Mouse (Mus musculus): ENCODE data around the gene Uchl1.

Gene Uchl1

DNA sequence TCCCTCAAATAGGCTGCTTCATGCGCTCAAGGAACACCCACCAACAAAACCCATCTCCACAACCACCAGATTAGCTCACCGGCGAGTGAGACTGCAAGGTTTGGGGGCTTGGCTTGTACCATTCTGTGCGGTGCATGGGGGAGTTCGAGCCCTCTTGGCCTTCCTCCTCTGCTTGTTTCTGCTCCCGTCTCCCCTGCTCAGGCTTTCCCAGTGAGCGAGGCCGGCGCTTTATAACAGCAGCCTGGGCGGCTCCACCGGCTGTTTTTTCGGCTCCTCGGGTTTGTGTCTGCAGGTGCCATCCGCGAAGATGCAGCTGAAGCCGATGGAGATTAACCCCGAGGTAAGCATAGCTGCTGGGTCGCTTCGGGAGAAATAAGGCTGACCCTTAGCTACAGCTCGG lies at the start of gene Uchl1:
Gene Uchl1, plus strand, starts transcription at position 109 of the 400 bp plus-strand sequence.
- peak; percentile 81 for DNase-seq (ENCODE audit: low read depth, low spot score)

DNA sequence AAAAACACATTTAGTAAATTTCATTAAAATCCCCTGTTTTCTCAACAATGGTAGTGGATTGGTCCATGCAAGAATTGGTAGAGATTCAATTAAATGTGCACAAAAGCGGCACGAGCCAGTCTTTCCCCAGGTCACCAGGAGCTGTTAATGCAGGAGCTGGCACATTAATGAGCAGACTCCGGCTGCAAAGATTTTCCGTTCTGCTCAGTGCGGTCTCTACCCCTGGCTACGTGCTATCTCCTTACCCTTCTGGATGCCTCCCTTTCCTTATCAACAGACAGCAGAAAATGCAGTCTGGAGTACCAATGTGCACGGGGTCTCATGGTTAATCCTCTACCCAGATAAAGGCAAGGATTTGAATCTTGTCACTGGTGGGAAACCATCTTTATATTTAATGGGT lies 48.1 kb upstream of the Uchl1 start:
- DNase-seq (ENCODE audit: low read depth, low spot score): no peak

DNA sequence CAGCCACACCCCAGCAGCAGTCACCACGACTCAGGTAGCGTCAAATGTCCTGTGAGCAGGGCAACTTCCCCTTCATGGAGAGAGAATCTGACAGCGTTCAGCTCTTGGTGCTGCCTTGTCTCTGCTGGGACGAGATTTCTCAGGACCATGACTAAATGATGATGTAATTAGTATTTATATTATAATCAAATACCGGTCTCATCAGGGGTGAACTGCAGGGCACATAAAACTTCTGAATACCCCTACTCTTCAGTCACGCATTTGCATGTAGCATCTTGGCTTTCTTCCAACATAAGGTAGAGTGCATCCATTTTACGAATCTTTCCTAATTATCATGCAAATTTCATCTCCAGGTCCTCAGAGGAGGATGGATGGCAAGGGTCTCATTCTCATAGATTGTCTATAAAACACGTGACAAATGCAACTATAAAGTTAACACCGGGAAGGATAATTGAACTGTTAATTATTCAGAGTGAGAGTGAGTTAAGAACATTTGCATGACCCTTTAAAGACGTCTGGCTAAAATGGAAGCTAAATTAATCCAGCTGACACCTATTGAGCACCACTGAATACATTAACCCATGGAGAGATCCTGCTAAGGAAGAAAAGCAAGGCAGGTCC lies 40.3 kb upstream of the Uchl1 start:
- no peak for DNase-seq (ENCODE audit: low read depth, low spot score)

DNA sequence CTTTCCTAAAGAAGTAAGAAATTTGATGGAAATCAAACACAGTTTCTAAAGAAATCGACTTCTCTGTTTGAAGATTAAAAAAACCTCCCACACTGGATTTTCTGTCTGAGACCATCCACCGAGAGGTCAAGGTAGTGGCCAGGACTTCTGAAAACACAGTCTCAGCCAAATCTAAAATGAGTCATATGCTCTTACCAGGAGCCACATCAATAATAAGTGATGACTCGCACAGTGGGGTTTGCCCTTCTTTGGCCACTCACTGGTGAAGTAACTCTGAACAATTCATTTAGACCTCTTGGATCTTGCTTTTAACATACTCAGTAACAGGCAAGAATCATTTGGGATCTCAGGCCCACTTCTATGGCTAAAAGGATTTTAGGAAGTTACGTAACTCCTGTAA lies 33.7 kb upstream of the Uchl1 start:
- no peak for DNase-seq (ENCODE audit: low read depth, low spot score)

DNA sequence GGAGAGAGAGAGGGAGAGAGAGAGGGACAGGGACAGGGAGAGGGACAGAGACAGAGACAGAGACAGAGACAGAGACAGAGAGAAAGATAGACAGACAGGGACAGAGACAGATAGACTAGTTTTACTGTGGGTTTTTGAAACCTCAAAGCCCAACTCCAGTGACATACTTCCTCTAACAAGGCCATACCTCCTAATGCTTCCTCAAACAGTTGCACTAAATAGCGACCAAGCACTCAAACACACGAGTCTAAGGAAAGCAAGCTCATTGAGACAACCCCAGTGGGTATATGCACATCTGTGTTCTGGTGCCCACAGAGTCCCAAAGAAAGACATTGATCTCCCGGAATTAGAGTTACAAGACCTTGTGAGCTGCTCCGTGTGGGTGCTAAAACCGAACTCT lies 32.6 kb upstream of the Uchl1 start:
- no peak for DNase-seq (ENCODE audit: low read depth, low spot score)

DNA sequence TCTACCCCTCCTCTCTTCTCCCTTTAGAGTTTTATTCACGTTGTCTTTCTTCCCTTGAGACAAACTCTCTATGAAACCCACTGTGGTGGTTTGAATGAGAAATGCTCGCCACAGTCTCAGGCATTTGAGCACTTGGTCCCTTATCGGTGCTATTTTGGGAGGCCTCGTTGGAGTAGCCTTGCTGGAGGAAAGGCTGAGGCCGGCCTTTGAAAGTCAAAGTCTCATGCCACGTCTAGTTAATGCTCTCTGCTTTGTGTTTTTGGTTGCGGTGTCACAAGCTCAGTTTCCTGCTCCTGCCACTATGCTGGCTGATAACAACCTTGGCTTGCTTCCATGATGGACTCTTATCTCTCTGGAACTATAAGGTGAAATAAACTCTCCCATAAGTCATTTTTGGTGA lies 28.4 kb upstream of the Uchl1 start:
- DNase-seq (ENCODE audit: low read depth, low spot score): no peak

DNA sequence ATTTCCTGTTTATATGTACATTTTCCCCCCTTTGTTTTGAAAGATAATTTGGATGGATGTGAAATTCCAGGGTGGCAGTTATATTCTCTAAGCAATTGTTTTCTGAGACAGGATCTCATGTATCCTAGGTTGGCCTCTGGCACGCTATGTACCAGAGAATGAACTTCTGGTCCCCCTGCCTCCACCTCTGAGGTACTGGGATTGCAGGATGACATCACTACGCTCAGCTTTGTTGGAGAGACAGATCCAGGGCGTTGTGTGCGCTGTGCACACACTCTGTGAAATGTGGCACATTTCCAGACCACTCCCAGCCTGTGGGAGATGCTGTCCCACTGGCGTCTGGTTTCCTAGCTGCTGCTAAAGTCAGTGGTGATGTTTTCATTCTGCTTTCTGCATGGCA lies 21.7 kb upstream of the Uchl1 start:
- no peak for DNase-seq (ENCODE audit: low read depth, low spot score)

DNA sequence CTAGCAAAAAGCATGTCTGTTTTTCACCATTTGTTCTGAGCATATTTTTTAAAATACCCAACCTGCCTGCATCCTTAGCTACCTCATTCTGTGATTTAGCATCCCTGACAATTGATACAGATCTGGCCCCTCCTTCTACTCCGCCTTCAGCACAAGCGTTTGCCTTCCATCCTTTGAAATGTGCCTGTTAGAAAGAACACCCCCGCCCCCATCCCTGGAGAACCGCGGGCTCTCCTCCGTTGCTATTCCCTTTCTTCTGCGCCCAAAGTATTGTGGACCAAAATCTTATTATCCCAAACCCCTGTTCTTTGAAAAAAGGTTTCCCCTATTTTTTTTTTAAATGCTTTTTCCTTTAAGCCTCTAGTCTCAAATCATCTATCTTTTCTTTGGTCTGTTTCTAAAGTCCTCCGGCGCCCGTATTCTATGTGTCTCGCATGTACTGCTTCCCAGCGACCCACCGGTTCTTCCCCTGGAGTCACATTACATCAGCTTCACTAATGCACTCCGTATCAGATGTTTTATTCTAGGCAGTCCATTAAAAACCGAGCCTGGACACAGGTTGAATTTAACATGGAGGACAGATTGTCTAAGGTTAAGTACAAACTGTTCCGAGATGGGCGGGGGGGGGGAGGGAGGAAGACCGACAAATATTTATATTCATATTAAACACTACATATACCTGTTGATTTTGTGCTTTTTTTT lies 551 bp upstream of the Uchl1 start:
- DNase-seq (ENCODE audit: low read depth, low spot score): no peak

DNA sequence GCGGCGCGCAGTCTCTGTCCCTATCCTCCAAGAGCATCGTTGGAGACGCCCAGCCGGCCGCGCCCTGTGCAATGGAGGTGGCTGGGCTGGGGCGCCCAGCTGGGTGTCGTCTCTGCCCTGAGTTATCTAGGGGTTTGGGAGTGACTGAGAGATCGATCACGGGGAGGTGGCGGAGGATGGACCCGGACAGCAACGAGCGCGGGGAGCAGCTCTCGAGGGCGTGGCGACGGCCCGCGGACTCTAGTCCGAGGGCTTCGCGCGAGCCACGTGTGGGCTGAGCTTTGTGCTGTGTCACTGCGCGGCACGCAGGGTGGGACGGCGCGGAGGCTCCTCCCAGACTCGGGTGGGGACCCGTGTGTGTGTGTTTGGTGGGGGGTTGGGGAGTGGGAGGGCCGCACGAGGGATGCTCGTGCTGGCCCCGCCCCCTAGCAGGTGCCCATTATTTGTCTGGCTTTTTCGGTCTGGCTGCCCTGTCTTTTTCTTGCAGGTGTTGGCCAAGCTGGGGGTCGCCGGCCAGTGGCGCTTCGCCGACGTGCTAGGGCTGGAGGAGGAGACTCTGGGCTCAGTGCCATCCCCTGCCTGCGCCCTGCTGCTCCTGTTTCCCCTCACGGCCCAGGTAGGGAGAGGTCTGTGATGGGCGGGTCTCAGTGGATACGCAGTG lies 696 bp downstream of the Uchl1 start:
- DNase-seq (ENCODE audit: low read depth, low spot score): peak; percentile 56

DNA sequence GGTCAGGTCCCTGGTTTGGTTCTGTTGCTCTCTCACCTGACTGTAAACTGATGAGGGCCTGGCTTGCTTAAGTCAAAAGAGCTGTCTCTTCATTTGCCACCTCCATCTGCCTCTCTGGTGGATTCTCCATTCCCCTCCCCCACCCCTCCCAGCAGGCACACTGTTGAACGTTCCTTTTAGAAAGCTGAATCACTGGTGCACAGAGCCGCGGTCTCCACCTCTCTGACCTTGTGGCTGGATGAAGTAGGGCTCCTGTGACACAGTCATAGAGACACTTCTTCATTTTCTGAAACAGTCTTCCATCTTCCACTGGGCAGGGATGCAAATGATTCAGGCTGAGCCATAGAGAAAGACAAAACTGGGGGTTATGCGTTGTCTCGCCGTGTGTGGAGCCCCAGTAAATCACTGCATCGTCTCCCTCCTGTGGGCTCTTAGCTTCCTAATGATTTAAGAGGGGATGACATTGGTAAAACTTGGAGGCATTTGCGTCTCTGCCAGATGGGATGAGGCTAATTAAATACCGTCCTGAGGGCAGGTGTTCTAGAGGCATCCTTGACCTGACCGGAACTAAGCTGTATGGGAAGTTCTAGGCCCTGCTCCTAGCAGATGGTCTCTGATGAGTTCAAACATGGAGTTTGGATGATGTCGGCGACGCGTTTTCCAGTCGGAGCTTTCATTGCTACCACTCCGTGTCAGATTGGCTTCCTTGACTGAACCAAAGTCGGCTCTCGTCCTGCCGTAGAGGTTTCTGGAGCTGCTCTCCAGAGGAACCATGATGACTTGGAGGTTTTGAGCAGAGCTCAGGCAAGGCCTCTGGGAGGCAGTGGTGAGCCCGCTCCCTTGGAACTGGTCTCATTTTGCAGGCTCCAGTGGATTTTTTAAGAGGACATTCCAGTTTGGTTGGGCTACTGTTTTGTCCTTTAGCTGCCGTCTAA lies 1.8 kb downstream of the Uchl1 start:
- no peak for DNase-seq (ENCODE audit: low read depth, low spot score)

DNA sequence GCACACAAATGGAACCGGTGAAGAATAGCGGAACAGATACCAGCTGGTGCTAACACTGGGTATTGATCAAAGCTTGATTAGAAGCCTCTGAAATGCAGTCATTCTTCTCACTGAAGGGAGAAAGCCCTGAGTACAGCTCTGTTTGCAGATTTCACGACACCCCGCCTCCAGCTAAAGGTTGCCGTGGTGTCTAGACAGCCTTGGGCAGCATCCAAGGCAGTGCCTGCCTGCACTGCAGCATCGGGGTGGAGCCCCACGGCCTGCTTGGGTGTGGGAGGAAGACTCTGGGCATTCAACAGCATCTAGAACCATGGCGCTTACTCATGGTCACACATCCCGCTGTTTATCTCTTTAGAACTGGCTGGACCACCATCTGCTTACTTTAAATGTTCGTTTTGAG lies 3.3 kb downstream of the Uchl1 start:
- DNase-seq (ENCODE audit: low read depth, low spot score): no peak

DNA sequence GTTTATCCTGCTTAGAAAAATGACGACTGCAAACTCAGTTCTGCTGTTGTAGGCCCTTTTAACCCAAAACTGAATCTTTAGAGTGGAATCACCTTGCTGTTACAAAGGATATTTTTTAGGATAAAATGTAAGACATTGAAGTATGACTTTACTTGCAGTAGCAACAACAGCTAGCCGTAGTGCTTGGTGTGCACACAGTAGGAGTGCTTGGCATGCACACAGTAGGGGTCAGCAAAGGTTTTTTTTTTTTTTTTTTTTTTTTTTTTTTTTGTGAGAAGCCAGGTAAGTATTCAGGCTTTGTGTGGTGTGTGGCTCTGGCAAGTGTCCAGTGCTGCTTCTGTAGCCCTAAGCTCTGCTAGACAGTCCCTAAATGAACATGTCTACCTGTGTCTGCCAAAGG lies 10.0 kb downstream of the Uchl1 start:
- DNase-seq (ENCODE audit: low read depth, low spot score): no peak

DNA sequence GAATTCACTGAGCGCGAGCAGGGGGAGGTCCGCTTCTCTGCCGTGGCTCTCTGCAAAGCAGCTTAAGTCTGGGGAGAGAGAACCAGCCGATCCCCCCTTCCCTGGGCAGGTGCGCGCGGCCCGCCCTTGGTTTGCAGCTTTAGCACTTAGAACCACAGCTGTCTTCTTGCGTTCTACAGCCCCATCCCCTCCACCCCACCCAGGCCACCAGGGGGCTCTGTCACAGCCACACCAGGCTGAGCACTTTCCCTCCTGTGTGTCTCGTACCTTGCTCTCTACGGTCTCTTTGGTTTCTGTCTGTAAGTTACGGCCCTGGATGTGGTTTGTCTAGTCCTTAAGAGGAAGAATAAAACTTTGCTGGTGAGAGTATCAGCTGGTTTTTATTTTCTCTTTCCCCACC lies 11.0 kb downstream of the Uchl1 start:
- DNase-seq (ENCODE audit: low read depth, low spot score): peak; percentile 40

DNA sequence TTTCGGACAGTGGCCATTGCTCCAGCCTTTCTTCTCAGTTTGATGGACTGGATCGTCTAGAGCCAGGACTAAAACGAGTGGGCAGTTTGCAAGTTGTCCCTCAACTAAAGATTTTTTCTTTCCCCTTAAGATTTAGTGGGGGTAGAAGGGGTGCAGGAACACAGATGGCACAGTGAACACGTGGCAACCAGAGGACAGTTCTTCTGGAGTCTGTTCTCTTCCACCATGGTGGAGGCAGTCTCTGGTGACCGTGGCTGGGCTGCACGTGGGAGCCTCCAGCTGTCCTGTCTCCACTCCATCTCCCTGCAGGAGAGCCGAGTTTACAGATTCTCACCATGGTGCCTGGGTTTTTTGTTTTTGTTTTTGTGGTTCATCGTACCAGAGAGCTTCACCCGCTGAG lies 11.8 kb downstream of the Uchl1 start:
- no peak for DNase-seq (ENCODE audit: low read depth, low spot score)

DNA sequence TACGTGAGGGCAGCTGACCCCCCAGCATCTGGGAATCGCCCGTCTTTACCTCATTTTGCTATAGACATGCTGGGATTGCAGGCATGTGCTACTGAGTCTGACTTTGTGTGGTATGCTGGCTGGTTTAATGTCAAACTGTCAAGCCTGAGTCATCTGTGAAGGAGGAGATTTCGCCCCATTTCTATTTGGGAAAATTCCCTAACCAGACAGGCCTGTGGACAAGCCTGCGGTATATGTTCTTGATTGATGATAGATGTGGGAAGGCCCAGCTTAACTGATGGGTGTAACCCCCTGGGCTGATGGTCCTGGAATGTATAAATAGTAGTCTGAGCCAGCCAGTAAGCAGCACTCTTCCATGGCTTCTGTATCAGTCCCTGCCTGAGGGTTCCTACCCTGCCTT lies 12.4 kb downstream of the Uchl1 start:
- no peak for DNase-seq (ENCODE audit: low read depth, low spot score)

DNA sequence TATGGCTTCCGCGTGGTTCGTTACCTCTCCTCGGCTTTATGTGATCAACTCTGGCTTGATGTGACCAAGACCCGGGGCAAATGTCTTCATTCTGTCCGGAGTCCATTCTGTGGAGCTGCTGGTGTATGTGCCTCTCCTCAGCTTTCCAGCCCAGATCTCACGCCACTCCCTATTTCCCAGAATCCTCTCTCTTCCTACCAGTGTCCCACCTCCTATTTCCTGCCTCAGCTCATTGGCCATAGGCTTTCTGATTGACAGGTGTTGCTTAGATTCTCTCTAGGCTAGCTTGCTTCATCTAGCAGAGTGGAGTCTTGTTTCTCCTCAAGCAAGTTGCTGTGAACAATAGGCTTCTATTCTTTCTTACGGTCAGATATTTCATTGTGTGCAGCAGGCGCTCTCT lies 13.9 kb downstream of the Uchl1 start:
- DNase-seq (ENCODE audit: low read depth, low spot score): no peak

DNA sequence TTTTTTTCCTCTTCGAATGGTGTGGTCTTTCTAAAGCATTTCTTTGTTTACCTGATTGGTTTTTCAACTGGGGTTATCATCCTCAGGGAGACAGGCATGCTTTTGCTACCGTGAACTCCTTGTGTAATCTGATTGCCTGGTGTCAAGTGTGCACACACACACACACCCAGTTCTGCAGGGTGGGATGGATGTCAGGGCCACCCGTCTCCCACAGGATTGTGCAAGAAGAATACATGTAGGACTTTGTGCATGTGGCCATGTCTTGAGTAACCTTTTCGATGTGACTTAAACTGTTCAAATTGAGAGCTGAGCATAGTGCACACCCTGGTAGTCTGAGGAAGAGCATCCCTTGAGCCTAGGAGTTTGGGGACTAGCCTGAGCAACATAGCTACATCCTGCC lies 17.3 kb downstream of the Uchl1 start:
- no peak for DNase-seq (ENCODE audit: low read depth, low spot score)

DNA sequence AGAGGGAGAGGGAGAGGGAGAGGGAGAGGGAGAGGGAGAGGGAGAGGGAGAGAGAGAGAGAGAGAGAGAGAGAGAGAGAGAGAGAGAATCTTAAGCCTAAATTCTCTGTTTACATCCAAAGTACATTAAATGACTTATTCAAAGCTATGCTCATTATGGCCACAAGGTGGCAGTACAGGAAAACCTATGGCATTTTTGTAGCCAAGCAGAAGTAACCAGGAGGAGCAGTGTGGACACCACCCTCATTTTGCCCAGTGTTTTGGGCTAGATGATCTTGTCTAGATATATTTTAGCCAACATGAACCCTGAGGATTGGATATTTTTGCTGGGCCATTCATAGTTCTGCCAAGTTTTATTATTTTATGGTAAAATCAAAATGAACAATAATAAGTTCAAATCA lies 21.2 kb downstream of the Uchl1 start:
- DNase-seq (ENCODE audit: low read depth, low spot score): no peak

DNA sequence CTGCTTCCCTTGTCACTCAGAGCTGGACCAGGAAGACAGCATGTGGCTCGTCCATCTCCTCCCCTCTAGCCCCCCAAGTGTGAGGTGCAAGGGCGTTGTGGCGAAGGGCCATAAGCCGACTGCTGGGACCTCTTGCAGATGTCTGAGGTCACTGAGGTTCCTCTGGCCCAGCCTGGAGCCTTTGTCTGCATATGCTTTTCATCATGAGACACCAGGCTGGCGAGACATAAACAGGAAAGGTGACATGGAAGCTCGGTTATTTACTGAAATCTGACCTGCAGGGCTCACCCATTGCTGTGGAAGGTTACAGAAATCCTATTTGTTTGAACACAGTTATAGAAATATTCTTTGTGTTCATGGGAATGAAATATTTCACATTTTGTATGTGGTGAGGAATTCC lies 24.0 kb downstream of the Uchl1 start:
- DNase-seq (ENCODE audit: low read depth, low spot score): no peak

DNA sequence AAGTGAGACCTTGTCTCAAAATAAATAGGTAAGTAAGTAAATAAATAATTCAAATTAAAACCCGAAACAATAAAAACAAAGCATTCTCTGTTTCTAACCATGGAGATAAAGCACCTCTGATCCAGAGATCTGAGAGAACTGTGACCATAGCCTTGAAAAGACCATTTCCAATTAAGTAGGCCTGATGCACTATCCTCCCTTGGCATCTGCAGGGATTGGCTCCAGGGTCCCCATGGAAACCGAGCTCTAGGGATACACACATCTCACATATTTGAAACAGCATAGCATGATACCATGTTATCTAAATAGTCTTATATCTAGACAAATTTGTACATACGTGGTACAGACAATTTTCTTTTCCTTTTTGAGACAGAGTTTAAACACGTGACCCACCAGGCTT lies 26.1 kb downstream of the Uchl1 start:
- no peak for DNase-seq (ENCODE audit: low read depth, low spot score)

DNA sequence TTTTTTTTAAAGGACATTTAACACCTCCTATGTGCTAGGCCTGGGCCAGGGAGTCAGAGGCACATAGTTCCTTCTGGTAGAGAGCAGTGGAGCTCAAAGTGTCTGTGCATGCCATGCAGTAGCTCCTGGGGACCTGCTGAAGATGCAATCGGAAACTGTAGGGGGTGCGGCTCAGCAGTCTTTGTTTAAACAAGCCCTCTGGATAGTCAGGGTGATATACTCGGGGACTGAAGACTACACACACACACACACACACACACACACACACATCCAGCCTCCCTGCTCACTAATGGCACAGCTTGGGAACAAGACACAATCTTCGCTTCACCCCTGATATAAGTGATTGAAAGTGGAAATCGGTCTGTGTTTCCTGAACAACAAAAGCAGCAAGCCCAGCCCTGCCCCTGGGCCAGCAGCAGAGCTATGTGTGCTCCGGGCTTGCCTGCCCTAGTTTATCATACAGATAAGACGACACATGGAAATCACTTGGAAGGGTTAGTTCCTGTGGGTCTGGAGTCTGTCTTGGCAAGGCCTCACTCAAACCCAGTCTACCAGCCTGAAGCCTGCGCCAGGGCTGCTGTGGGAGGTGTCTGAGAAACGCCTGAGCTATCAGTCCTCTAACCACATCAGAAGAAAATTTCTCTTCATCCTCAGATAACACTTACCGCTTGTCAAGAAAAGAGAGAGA lies 27.6 kb downstream of the Uchl1 start:
- no peak for DNase-seq (ENCODE audit: low read depth, low spot score)

DNA sequence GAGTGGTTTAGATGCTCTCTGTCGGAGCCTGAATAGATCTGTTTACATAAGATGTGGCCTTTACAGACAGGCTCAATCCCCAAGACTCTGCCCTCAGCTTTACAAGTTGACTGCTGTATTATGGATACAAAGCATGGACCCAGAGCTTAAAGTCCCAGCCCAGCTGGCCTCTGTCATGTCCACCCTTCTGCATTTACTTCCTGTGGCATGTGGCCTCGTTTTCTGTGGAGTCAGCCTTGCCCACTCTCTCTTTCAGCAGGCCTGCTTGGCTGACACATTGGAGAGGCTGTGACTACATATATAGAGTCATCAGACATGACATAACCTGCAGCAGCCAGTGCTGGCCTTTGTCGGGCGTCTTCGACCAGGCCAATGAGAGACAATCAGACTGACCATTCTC lies 32.0 kb downstream of the Uchl1 start:
- no peak for DNase-seq (ENCODE audit: low read depth, low spot score)

Measured in WW6 (cell line).